Mouse (Mus musculus) midbrain, embryonic 14.5 days (tissue): Measurements from ENCODE around the gene Ciao2a. TPM values are rescaled to one million over a fixed set of nuclear protein-coding genes. Genes with fewer than 3 reads are reported as not detected.

Experiments
- polyA plus RNA-seq: library from polyadenylated mRNA; unstranded; fragments of >200 nt; fragmentation: Nextera tagmentation; extraction: Ambion mirVana; gene quantifications from 2 replicates; pipeline ENCODE4 v1.2.1, GENCODE M21; 2014

Gene Ciao2a
- polyA plus RNA-seq, 1 experiment from 2014 or later = 76.2 TPM

Other genes with a start within 250 kb of the Ciao2a start
- 16.8 and 27.1 TPM in 2 replicates for gene Pclaf, start 236.4 kb upstream of the Ciao2a start, polyA plus RNA-seq
- 27.6 and 38.8 TPM in 2 replicates for gene Trip4, start 217.8 kb upstream of the Ciao2a start, polyA plus RNA-seq
- gene Csnk1g1, start 217.7 kb upstream of the Ciao2a start, polyA plus RNA-seq = 26.0 and 29.9 TPM in 2 replicates
- 333 and 347 TPM in 2 replicates for gene Ppib, start 66.4 kb upstream of the Ciao2a start, polyA plus RNA-seq
- gene Snx22, start 56.9 kb upstream of the Ciao2a start, polyA plus RNA-seq = 6.5 and 8.2 TPM in 2 replicates
- 55.6 and 87.9 TPM in 2 replicates for gene Snx1, start within 50 bp of the Ciao2a start, polyA plus RNA-seq
- 0.66 and 0.78 TPM in 2 replicates for gene Dapk2, start 31.6 kb downstream of the Ciao2a start, polyA plus RNA-seq
- 48.3 and 64.1 TPM in 2 replicates for gene Herc1, start 223.8 kb downstream of the Ciao2a start, polyA plus RNA-seq